In the genomic region with DNA sequence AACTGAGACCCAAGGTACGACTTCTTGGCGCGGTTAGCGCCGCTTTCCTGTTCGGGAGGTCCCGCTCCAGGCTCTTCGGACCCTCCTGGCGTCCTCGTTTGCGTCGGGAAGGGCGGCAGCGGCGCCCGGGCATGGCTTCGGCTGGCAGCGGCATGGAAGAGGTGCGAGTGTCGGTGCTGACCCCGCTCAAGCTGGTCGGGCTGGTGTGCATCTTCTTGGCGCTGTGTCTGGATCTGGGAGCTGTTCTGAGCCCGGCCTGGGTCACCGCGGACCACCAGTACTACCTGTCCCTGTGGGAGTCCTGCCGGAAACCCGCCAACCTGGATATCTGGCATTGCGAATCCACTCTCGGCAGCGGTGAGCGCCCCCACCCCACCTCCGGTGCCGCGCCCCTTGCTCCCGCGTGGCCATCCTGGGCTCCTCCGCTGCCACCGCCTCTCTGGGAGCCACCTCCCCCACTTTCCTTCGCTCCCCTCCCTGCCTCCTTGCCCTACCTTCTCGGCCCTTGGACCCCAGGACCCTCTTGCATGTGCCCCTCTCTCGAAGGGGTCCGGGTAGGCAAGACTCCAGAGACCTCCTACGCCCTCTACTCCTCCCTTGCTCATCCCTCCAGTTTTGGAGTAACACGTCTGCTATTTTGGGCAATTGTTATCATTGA, we compare ENCODE assay signal across 8 mouse cellular contexts. TPM values are rescaled to one million over a fixed set of nuclear protein-coding genes. Genes with fewer than 3 reads are reported as not detected.
DNase-seq lines count a peak whose midpoint lies in the region; ATAC-seq and TF ChIP-seq lines count a peak whose summit lies in the region.

No protein-coding gene starts in this region.

- peak; percentile 41; the same call in 1 of the 2 replicates for ATAC-seq in forebrain, embryonic 12.5 days (ENCODE audit: low FRiP score)
- ATAC-seq in liver, embryonic 11.5 days (replicated peaks; ENCODE audit: low FRiP score), result peak; percentile 36

- no peak for TF ChIP-seq CTCF in layer of hippocampus, adult 2 months (conservative IDR thresholded peaks at IDR 0.05)

- intact Hi-C loops in heart, postnatal 36 days (cut with DNase I), result no loop called here

- H3K27me3 ChIP-seq in forebrain, embryonic 12.5 days, result no peaks in the 10 kb centered on the region
- no peaks in the 10 kb centered on the region for H3K27me3 ChIP-seq in liver, embryonic 11.5 days (replicated peaks; ENCODE audit: control insufficient read depth, insufficient read depth, low read length)

- no peaks in the 10 kb centered on the region for H3K9me3 ChIP-seq in forebrain, embryonic 12.5 days
- H3K9me3 ChIP-seq in liver, embryonic 11.5 days (ENCODE audit: control insufficient read depth, low read length), result no peaks in the 10 kb centered on the region

- DNase-seq in layer of hippocampus, adult 2 months (ENCODE audit: low spot score in 2 of 2), result no peak
- no peak for DNase-seq in layer of hippocampus, adult 9-11 months
- peak; percentile 6 to 35 for DNase-seq in adrenal gland, postnatal 36 days
- peak; percentile 10 to 26 for DNase-seq in heart, postnatal 36 days
- DNase-seq in liver, embryonic 11.5 days (ENCODE audit: low spot score), result peak; percentile 32
- peak; percentile 16 for DNase-seq in ovary, postnatal 36 days (ENCODE audit: low spot score)
- DNase-seq in layer of hippocampus, adult 9-10 months (ENCODE audit: low spot score), result no peak

- peak overlapping the region; percentile 87 for H3K27ac ChIP-seq in layer of hippocampus, adult 2 months
- H3K27ac ChIP-seq in forebrain, embryonic 12.5 days, result peak overlapping the region; percentile 87
- H3K27ac ChIP-seq in liver, embryonic 11.5 days (ENCODE audit: low read depth, low read length), result peak overlapping the region; percentile 38; the same call in 1 of the 2 replicates

- H3K4me3 ChIP-seq in layer of hippocampus, adult 2 months, result peak overlapping the region; percentile 69
- peak overlapping the region; percentile 58 for H3K4me3 ChIP-seq in forebrain, embryonic 12.5 days (replicated peaks)
- H3K4me3 ChIP-seq in liver, embryonic 11.5 days (ENCODE audit: low read depth, low read length), result peak overlapping the region; percentile 48

- no peaks in the 10 kb centered on the region for H3K4me1 ChIP-seq in forebrain, embryonic 12.5 days
- no peaks in the 10 kb centered on the region for H3K4me1 ChIP-seq in liver, embryonic 11.5 days (replicated peaks; ENCODE audit: control insufficient read depth, insufficient read depth, low read length)

- peak overlapping the region; percentile 66 for H3K9ac ChIP-seq in forebrain, embryonic 12.5 days
- peak overlapping the region; percentile 41 for H3K9ac ChIP-seq in liver, embryonic 11.5 days (ENCODE audit: low read depth, low read length)

- peak overlapping the region; percentile 51 for H3K4me2 ChIP-seq in forebrain, embryonic 12.5 days
- peak overlapping the region; percentile 70 for H3K4me2 ChIP-seq in liver, embryonic 11.5 days

- no peaks in the 10 kb centered on the region for H3K36me3 ChIP-seq in forebrain, embryonic 12.5 days (replicated peaks)
- no peaks in the 10 kb centered on the region for H3K36me3 ChIP-seq in liver, embryonic 11.5 days (ENCODE audit: control insufficient read depth, insufficient read depth, low read length)

- 9% methylated on average over 41 of the region's 45 CpGs for WGBS in forebrain, embryonic 12.5 days
- WGBS in liver, embryonic 11.5 days, result 6% methylated on average over 33 of the region's 45 CpGs

RNA-seq across cellular contexts. Expression of a gene that starts 0.4 kb away (rescaled TPM):
- total RNA-seq in layer of hippocampus, adult 2 months (2021), result 100 to 1,000 TPM in 1 of 2 experiments, 10 to 100 TPM in 1; 89.5 to 101 TPM
- 10 to 100 TPM; 22.0 to 32.8 TPM for total RNA-seq in adrenal gland, postnatal 36 days (2021)
- polyA plus RNA-seq in forebrain, embryonic 12.5 days (2016; fragmentation: Nextera tagmentation; extraction: Ambion mirVana), result 31.9 and 41.4 TPM in 2 replicates
- total RNA-seq in heart, postnatal 36 days (2021), result 10 to 100 TPM; 15.8 to 30.7 TPM
- 16.8 and 17.0 TPM in 2 replicates for polyA plus RNA-seq in liver, embryonic 11.5 days (2014; fragmentation: Nextera tagmentation; extraction: Ambion mirVana)

Comparison
In these comparisons a context has a peak if more than half of its experiments do, and no peak if none do; other contexts are left out.
1. DNase-seq: peak in adrenal gland, postnatal 36 days (2 of 2), heart, postnatal 36 days (2 of 2), liver, embryonic 11.5 days (single experiment) and ovary, postnatal 36 days (single experiment); none in layer of hippocampus, adult 2 months (0 of 2), layer of hippocampus, adult 9-11 months (single experiment) and layer of hippocampus, adult 9-10 months (single experiment).
2. Peak in every context shown above with its lines, with median percentiles within 50 percentile points of each other: H3K27ac ChIP-seq and H3K4me3 ChIP-seq.